Mouse (Mus musculus) neural tube, embryonic 14.5 days (tissue): ENCODE measurements at regions not wholly inside any gene's neighbourhood (a gene's known extent, or its start where the extent isn't known, plus 50 kb on each side); places are given as distances from the start of the nearest gene placed in this dataset.
"Not testable (repeated sequence)": the region's sequence is repeated elsewhere in the genome, so short reads cannot be mapped to it uniquely, and the experiment has no call there.

Experiments used
- ATAC-seq: fragments of 200-750 bp; cut with Nextera tagmentation; 2 replicates; pipeline ENCODE4 v1.8.0; 2017; ENCODE audit warnings: low read depth, mild to moderate bottlenecking, moderate TSS enrichment, moderate library complexity
- H3K27ac ChIP-seq: fragments of 300-500 bp; sonication (generic); 2 replicates; pipeline ENCODE4 v1.5.1; 2014; ENCODE audit warnings: low read depth, mild to moderate bottlenecking, control low read depth, low read length, moderate library complexity, mixed read lengths
- H3K27me3 ChIP-seq: fragments of 300-500 bp; sonication (generic); 2 replicates; pipeline ENCODE4 v1.6.1; 2014; ENCODE audit warnings: low read length; ENCODE audit not compliant: control insufficient read depth, insufficient read depth
- H3K36me3 ChIP-seq: fragments of 300-500 bp; sonication (generic); 2 replicates; pipeline ENCODE4 v1.6.1; 2014; ENCODE audit warnings: low read length, mixed read lengths; ENCODE audit not compliant: control insufficient read depth, insufficient read depth
- H3K4me1 ChIP-seq: fragments of 300-500 bp; sonication (generic); 2 replicates; pipeline ENCODE4 v1.6.1; 2014; ENCODE audit warnings: low read length; ENCODE audit not compliant: control insufficient read depth, insufficient read depth
- H3K4me2 ChIP-seq: fragments of 300-500 bp; sonication (generic); 2 replicates; pipeline ENCODE4 v1.6.1; 2014; ENCODE audit warnings: mild to moderate bottlenecking, low read depth, low read length, control low read depth
- H3K4me3 ChIP-seq: fragments of 300-500 bp; sonication (generic); 2 replicates; pipeline ENCODE4 v1.5.1; 2014; ENCODE audit warnings: low read depth, low read length, control low read depth, mixed read lengths
- H3K9ac ChIP-seq: fragments of 300-500 bp; sonication (generic); replicated peaks from 2 replicates; pipeline ENCODE4 v1.6.1; 2014; ENCODE audit warnings: low read depth, mild to moderate bottlenecking, control low read depth, low read length, mixed read lengths
- H3K9me3 ChIP-seq: fragments of 300-500 bp; sonication (generic); 2 replicates; pipeline ENCODE4 v1.6.1; 2016; ENCODE audit warnings: low read length; ENCODE audit not compliant: control insufficient read depth
- WGBS: fragments of 180-500 bp; shearing (Covaris S2); extraction: QIAGEN DNeasy Blood & Tissue Kit; methylation state at CpG from one replicate; pipeline ENCODE4 v1.1.7; 2014; 5-methylcytosine and 5-hydroxymethylcytosine counted together

- 84% methylated on average over 8 of the region's 8 CpGs for WGBS
- Histone ChIP-seq H3K27ac (no peak overlapping the region), H3K9ac (no peak overlapping the region), H3K36me3 (no peaks in the 10 kb centered on the region), H3K4me1 (no peaks in the 10 kb centered on the region), H3K4me2 (no peak overlapping the region), H3K9me3 (no peaks in the 10 kb centered on the region), H3K27me3 (no peaks in the 10 kb centered on the region), H3K4me3 (no peak overlapping the region)
- no peak for ATAC-seq
These were observed 331.2 kb downstream of the Sh2d4b start for GRCm38 (mm10) chr14:40561886-40562285.

- not testable (repeated sequence) for H3K4me1 ChIP-seq, H3K4me3 ChIP-seq, H3K9me3 ChIP-seq, ATAC-seq, H3K4me2 ChIP-seq, H3K36me3 ChIP-seq, H3K27me3 ChIP-seq, H3K9ac ChIP-seq, H3K27ac ChIP-seq
- 95% methylated on average over 8 of the region's 12 CpGs for WGBS
These were observed 346.6 kb downstream of the Sh2d4b start for GRCm38 (mm10) chr14:40546421-40546820.

GRCm38 (mm10) chr14:40533031-40533430 is 360.0 kb downstream of the Sh2d4b start:
- Histone ChIP-seq H3K4me3 (no peak overlapping the region), H3K27ac (no peak overlapping the region), H3K4me1 (no peaks in the 10 kb centered on the region), H3K9ac (no peak overlapping the region), H3K36me3 (no peaks in the 10 kb centered on the region), H3K9me3 (no peaks in the 10 kb centered on the region), H3K4me2 (no peak overlapping the region), H3K27me3 (no peaks in the 10 kb centered on the region)
- 88% methylated on average over 2 of the region's 2 CpGs for WGBS
- no peak for ATAC-seq

- no peak overlapping the region for H3K9ac ChIP-seq
- no peak overlapping the region for H3K27ac ChIP-seq
- H3K27me3 ChIP-seq, result no peaks in the 10 kb centered on the region
- H3K9me3 ChIP-seq, result no peaks in the 10 kb centered on the region
- H3K36me3 ChIP-seq, result no peaks in the 10 kb centered on the region
- no peaks in the 10 kb centered on the region for H3K4me1 ChIP-seq
- peak; percentile 81 for ATAC-seq
- H3K4me3 ChIP-seq, result no peak overlapping the region
- H3K4me2 ChIP-seq, result no peak overlapping the region
These were observed 378.4 kb downstream of the Sh2d4b start for GRCm38 (mm10) chr14:40514679-40515078.
